In genomic region chr10:87239332-87240008, GRCm38 (mm10) we compare ENCODE assay signal across 21 mouse cellular contexts.
A peak's percentile ranks its signal among the peaks of the same experiment; 100 is the strongest.
DNase-seq lines count a peak whose midpoint lies in the region; ATAC-seq lines count a peak whose summit lies in the region.
"Had no signal": no experiment of that assay in that cellular context is flagged by ENCODE, and none has a peak within 500 bp of the region (broad histone marks: within the 10 kb centered on the region; RNA-seq: fewer than 3 reads in every experiment).

No protein-coding gene starts in this region.

- H3K4me3 ChIP-seq in hindbrain, embryonic 10.5 days = no peak overlapping the region
- no peak overlapping the region for H3K4me3 ChIP-seq in hindbrain, embryonic 13.5 days
- H3K4me3 ChIP-seq: embryonic facial prominence, embryonic 10.5 days; gastrocnemius, adult 2 months; hindbrain, embryonic 15.5 days had no signal

- H3K27me3 ChIP-seq in hindbrain, embryonic 10.5 days (ENCODE audit: insufficient read depth, poor library complexity, severe bottlenecking) = peaks cover 16% of the 10 kb centered on the region
- no peaks in the 10 kb centered on the region for H3K27me3 ChIP-seq in hindbrain, embryonic 13.5 days
- H3K27me3 ChIP-seq: hindbrain, embryonic 15.5 days had no signal

- no peak overlapping the region for H3K27ac ChIP-seq in hindbrain, embryonic 10.5 days
- H3K27ac ChIP-seq in hindbrain, embryonic 13.5 days = no peak overlapping the region
- H3K27ac ChIP-seq: embryonic facial prominence, embryonic 10.5 days; gastrocnemius, adult 2 months; hindbrain, embryonic 15.5 days had no signal

- peak; percentile 46 for DNase-seq in hindbrain, embryonic 10.5 days (ENCODE audit: low spot score)
- DNase-seq in retina, postnatal 1 day = peak; percentile 5
- DNase-seq in retina, embryonic 14.5 days (ENCODE audit: low spot score) = no peak
- DNase-seq in embryo, embryonic 10.5 days (ENCODE audit: low spot score) = peak; percentile 45
- DNase-seq in layer of hippocampus, postnatal 36 days = no peak
- no peak for DNase-seq in frontal cortex, postnatal 25 days (ENCODE audit: low spot score in 2 of 2)
- DNase-seq: adrenal gland, postnatal 10 days; cerebellum, adult 11-12 months; cerebellum, adult 9-10 months; forebrain, postnatal 0 days; gastrocnemius, adult 2 months; gastrocnemius, postnatal 25 days; heart, postnatal 10 days; heart, postnatal 4 days; kidney, adult 8-10 months had no signal

- H3K9ac ChIP-seq in hindbrain, embryonic 13.5 days = no peak overlapping the region
- H3K9ac ChIP-seq: forebrain, postnatal 0 days; hindbrain, embryonic 15.5 days had no signal

- H3K4me1 ChIP-seq in hindbrain, embryonic 10.5 days (replicated peaks) = peaks cover 39% of the 10 kb centered on the region
- no peaks in the 10 kb centered on the region for H3K4me1 ChIP-seq in hindbrain, embryonic 13.5 days (replicated peaks)
- H3K4me1 ChIP-seq: embryonic facial prominence, embryonic 10.5 days; hindbrain, embryonic 15.5 days had no signal

- WGBS in hindbrain, embryonic 10.5 days = 40% methylated on average over 9 of the region's 9 CpGs
- WGBS in hindbrain, embryonic 13.5 days = 34% methylated on average over 9 of the region's 9 CpGs

- no peaks in the 10 kb centered on the region for H3K36me3 ChIP-seq in hindbrain, embryonic 10.5 days
- H3K36me3 ChIP-seq in hindbrain, embryonic 13.5 days = no peaks in the 10 kb centered on the region
- H3K36me3 ChIP-seq: embryonic facial prominence, embryonic 10.5 days; G1E; hindbrain, embryonic 15.5 days had no signal

- no peak for ATAC-seq in hindbrain, embryonic 13.5 days (ENCODE audit: low FRiP score)
- ATAC-seq: forebrain, postnatal 0 days; inflammation-experienced regulatory T-cells, adult 6 months; intestine, postnatal 0 days had no signal

- no peak overlapping the region for H3K4me2 ChIP-seq in hindbrain, embryonic 13.5 days
- H3K4me2 ChIP-seq: hindbrain, embryonic 15.5 days had no signal

- no peaks in the 10 kb centered on the region for H3K9me3 ChIP-seq in hindbrain, embryonic 10.5 days
- H3K9me3 ChIP-seq in hindbrain, embryonic 13.5 days = no peaks in the 10 kb centered on the region
- H3K9me3 ChIP-seq: embryonic facial prominence, embryonic 10.5 days; hindbrain, embryonic 15.5 days had no signal

Comparison
In these comparisons a context has a peak if more than half of its experiments do, and no peak if none do; other contexts are left out.
1. DNase-seq: peak in hindbrain, embryonic 10.5 days (single experiment), retina, postnatal 1 day (single experiment) and embryo, embryonic 10.5 days (single experiment); none in retina, embryonic 14.5 days (single experiment), layer of hippocampus, postnatal 36 days (0 of 2) and frontal cortex, postnatal 25 days (0 of 2).